Mouse (Mus musculus) testis, postnatal 10 days (tissue): ENCODE measurements around the gene Nt5c1a.
A peak's percentile ranks its signal among the peaks of the same experiment; 100 is the strongest.

Experiments
- DNase-seq: peaks from one replicate; pipeline ENCODE4 v3.0.0; 2021; ENCODE audit warnings: low spot score

Nt5c1a gene

GRCm38 (mm10) chr4:123247147-123247880 is 46.0 kb downstream of the Nt5c1a start:
- DNase-seq: no peak

- DNase-seq: peak; percentile 72
These were observed 47.8 kb downstream of the Nt5c1a start for GRCm38 (mm10) chr4:123248971-123249567.

DNA sequence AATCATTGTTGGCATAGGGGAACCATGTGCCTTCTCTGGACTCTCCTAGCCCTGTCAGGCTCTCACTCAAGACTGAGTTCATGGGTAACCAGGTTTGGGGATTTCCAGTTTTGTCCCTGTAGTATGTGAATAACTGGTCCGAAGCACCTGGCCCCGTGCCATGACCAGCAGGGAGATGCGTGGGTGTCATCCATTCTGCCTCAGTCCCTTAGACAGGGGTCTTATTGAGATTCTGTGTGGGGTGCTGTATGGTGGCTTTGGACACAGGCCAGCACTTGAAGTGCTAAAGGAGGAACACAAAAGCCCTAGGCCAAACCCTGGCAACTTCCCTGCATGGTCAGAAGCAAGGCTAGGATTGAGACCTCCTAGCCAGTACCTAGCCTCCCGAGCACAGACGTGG is 50.9 kb downstream of the Nt5c1a start:
- peak; percentile 72 for DNase-seq

DNA sequence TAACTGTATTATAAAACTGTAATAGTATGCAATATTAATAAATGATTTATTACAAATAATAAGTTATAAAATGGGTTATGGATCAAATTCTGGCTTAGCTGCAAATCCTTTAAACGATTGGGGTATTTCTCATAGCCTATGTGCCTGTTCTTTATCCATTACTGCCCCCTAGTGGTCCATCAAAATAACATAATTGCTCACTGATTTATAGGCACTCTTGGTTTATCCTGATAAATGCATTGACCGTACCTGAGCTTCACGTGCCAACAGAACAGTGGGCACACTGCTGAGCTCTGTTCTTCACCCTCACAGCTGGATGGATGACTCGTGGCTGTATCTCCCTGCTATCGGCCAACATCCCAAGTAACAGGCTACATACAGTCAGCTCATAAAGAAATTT is 53.3 kb downstream of the Nt5c1a start:
- DNase-seq: no peak

DNA sequence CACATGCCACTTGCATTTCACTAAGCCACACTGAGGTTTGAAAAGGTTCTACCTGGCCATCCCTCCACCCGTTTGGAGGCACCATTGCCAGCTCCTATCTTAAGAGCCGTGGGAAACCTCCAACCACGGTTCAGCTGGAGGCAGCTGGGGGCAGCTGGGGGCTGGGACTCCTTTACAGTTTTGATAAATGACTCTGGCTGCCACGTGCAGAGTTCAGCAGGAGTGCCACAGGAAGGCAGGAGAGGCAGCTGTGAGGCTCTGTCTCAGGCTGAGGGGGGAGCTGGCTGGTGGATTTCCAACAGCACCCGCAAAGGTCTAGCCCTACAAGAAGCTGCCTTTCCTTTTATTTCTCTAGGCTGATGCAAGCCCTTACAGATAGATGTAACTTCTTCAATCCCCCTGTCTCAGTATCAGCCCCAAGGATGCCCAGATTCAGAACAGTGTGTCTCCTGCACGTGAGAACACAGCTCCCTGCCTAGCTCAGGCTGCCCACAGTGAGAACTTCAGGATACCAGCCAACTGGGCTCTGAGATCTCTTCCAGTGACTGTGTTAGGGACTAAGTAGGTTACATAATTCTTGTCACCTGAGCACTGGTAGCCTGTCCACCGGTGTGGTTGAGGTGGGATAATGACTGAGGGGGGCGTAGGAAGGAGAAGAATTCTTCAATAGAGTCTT is 58.9 kb downstream of the Nt5c1a start:
- DNase-seq: no peak

GRCm38 (mm10) chr4:123261721-123262401 is 60.6 kb downstream of the Nt5c1a start, which contains the start of gene Pabpc4:
Gene Pabpc4, plus strand, starts transcription at chr4:123262351.
- no peak for DNase-seq
